Mouse (Mus musculus): ENCODE results near the gene Gm10065. TPM values are rescaled to one million over a fixed set of nuclear protein-coding genes. Genes with fewer than 3 reads are reported as not detected.
A peak's percentile ranks its signal among the peaks of the same experiment; 100 is the strongest.
"Not testable (repeated sequence)": the region's sequence is repeated elsewhere in the genome, so short reads cannot be mapped to it uniquely, and the experiment has no call there.

Gm10065 gene
- not detected in 2 replicates for polyA plus RNA-seq (2014; fragmentation: Nextera tagmentation; extraction: Ambion mirVana)

DNA sequence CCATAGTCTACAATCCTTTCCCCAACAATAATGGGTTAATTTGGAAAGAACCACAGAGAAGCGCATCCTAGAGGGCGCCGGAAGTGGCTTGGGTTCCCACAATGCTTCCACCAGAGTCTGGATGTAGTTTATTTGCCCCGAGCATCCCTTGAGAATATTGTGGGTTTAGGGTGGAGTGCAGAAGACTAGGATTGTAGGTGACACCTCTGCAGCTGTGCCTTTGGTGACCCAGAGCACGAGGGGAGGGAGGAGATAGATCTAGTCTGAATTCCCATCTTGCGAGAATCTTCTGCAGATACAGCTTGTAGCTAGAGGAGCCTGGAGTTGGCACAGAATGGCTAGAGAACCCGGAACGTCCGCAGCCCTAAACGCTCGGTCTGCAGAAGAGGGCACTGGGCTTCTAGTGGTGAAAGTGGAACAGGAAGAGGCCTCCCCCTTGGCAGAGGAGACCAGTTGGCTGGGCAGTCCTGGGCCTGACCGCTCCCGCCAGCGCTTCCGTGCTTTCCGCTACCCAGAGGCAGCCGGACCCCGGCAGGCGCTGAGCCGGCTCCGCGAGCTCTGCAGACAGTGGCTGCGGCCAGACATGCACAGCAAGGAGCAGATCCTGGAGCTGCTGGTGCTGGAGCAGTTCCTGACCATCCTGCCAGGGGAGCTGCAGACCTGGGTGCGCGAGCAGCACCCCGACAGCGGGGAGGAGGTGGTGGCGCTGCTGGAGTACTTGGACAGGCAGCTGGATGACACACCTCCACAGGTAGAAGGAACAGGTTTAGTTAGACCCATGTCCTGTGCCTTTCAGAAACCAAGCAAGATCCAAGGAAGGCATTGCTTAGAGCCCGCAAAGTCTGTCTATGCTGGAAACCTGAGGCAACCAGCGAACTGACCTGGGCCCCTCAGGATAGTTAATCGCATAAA lies at the start of gene Gm10065, which contains the start of gene Zkscan4:
Gm10065 (minus strand) TSS at position 683 of the 912 bp plus-strand sequence.
Zkscan4 (plus strand) TSS at position 149 of the 912 bp plus-strand sequence.
- peak within 1 kb of the TSS; percentile 62 for H3K4me3 ChIP-seq (ENCODE audit: low read depth, low read length)
- not testable (repeated sequence) for H3K36me3 ChIP-seq (ENCODE audit: control insufficient read depth, insufficient read depth, low read length); H3K27me3 ChIP-seq (replicated peaks; ENCODE audit: control insufficient read depth, insufficient read depth, low read length); H3K4me1 ChIP-seq (ENCODE audit: control insufficient read depth, insufficient read depth, low read length); H3K9me3 ChIP-seq (ENCODE audit: control insufficient read depth, low read length)
- peak within 1 kb of the TSS; percentile 70 for H3K27ac ChIP-seq (replicated peaks; ENCODE audit: low read depth, low read length)
- ATAC-seq (ENCODE audit: low read depth) (peak; percentile 83), DNase-seq (ENCODE audit: low spot score) (peak; percentile 89)
- peak within 1 kb of the TSS; percentile 68 for H3K9ac ChIP-seq (ENCODE audit: low read depth, low read length)
- H3K4me2 ChIP-seq (ENCODE audit: low read depth, low read length), result peak within 1 kb of the TSS; percentile 65
- whole genome bisulfite sequencing, result 2% methylated on average over 19 of the region's 31 CpGs

DNA sequence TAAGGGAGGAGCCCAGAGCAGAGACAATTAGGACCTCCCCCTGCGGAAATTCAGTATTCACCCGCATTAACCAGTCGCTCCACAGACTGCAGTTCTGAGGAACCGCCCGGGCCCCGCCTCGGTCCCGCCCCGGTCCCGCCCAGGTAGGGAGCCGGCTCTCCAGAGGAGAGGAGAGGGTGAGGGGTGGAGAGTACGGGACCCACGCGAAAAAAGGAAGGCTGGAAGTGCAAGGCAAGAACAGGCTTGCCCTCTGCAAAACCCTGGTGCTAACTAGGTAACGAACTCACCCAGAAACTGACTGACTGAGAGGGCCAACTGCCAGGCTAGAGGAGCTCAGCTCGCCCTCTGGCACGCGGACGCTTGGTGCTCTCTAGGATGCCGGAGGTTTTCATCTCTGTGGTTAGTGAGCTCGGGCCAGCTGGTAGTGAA lies 27.0 kb upstream of the Gm10065 start:
- Histone ChIP-seq H3K4me2 (ENCODE audit: low read depth, low read length) (peak overlapping the region; percentile 63), H3K9ac (ENCODE audit: low read depth, low read length) (peak overlapping the region; percentile 67), H3K36me3 (ENCODE audit: control insufficient read depth, insufficient read depth, low read length) (no peaks in the 10 kb centered on the region), H3K4me1 (ENCODE audit: control insufficient read depth, insufficient read depth, low read length) (no peaks in the 10 kb centered on the region), H3K9me3 (ENCODE audit: control insufficient read depth, low read length) (no peaks in the 10 kb centered on the region), H3K27ac (replicated peaks; ENCODE audit: low read depth, low read length) (peak overlapping the region; percentile 88), H3K4me3 (ENCODE audit: low read depth, low read length) (peak overlapping the region; percentile 61), H3K27me3 (replicated peaks; ENCODE audit: control insufficient read depth, insufficient read depth, low read length) (no peaks in the 10 kb centered on the region)
- WGBS, result under 1% methylated on average over 21 of the region's 21 CpGs
- DNase-seq (ENCODE audit: low spot score) (peak; percentile 96), ATAC-seq (ENCODE audit: low read depth) (peak; percentile 100)

GRCm38 (mm10) chr13:21502296-21502695 lies 23.1 kb upstream of the Gm10065 start:
- Histone ChIP-seq H3K9ac (ENCODE audit: low read depth, low read length) (no peak overlapping the region), H3K4me2 (ENCODE audit: low read depth, low read length) (no peak overlapping the region), H3K36me3 (ENCODE audit: control insufficient read depth, insufficient read depth, low read length) (no peaks in the 10 kb centered on the region), H3K9me3 (ENCODE audit: control insufficient read depth, low read length) (no peaks in the 10 kb centered on the region), H3K4me3 (ENCODE audit: low read depth, low read length) (no peak overlapping the region), H3K4me1 (ENCODE audit: control insufficient read depth, insufficient read depth, low read length) (no peaks in the 10 kb centered on the region), H3K27me3 (replicated peaks; ENCODE audit: control insufficient read depth, insufficient read depth, low read length) (no peaks in the 10 kb centered on the region), H3K27ac (replicated peaks; ENCODE audit: low read depth, low read length) (no peak overlapping the region)
- DNase-seq (ENCODE audit: low spot score), result no peak
- no peak for ATAC-seq (ENCODE audit: low read depth)
- WGBS, result 86% methylated on average over 5 of the region's 5 CpGs

DNA sequence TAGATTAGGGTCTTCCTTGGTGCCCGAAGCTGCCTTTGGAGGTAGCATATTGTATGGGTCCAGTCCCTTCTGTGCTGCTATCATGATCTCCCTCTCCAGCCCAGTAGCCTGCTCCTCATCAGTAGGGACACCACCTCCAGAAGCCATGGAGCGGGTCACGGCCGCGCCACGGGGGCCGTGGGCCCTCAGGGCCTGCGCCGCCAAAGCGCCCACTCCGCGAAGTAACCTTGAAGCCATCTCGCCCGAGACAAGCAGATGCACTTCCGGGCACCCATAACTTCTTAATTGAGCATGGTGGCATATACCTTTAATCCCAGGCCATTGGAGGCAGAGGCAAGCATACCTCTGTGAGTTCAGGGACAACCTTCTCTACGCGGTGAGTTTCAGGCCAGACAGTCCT lies 21.9 kb upstream of the Gm10065 start, which contains the start of gene Gm11273:
Gm11273 (minus strand) TSS at position 237 of the 400 bp plus-strand sequence.
- not testable (repeated sequence) for H3K4me3 ChIP-seq (ENCODE audit: low read depth, low read length); H3K27me3 ChIP-seq (replicated peaks; ENCODE audit: control insufficient read depth, insufficient read depth, low read length); H3K4me1 ChIP-seq (ENCODE audit: control insufficient read depth, insufficient read depth, low read length); H3K9ac ChIP-seq (ENCODE audit: low read depth, low read length); H3K27ac ChIP-seq (replicated peaks; ENCODE audit: low read depth, low read length); DNase-seq (ENCODE audit: low spot score); H3K36me3 ChIP-seq (ENCODE audit: control insufficient read depth, insufficient read depth, low read length); H3K4me2 ChIP-seq (ENCODE audit: low read depth, low read length); ATAC-seq (ENCODE audit: low read depth); H3K9me3 ChIP-seq (ENCODE audit: control insufficient read depth, low read length)
- 96% methylated on average over 17 of the region's 17 CpGs for WGBS

- H3K9ac ChIP-seq (ENCODE audit: low read depth, low read length), result no peak within 1 kb of the TSS
- H3K4me3 ChIP-seq (ENCODE audit: low read depth, low read length), result no peak within 1 kb of the TSS
- H3K4me1 ChIP-seq (ENCODE audit: control insufficient read depth, insufficient read depth, low read length), result no peaks in the 10 kb centered on the region
- H3K27ac ChIP-seq (replicated peaks; ENCODE audit: low read depth, low read length), result no peak within 1 kb of the TSS
- WGBS, result 92% methylated on average over 16 of the region's 21 CpGs
- H3K4me2 ChIP-seq (ENCODE audit: low read depth, low read length), result no peak within 1 kb of the TSS
- H3K9me3 ChIP-seq (ENCODE audit: control insufficient read depth, low read length), result no peaks in the 10 kb centered on the region
- DNase-seq (ENCODE audit: low spot score) (no peak), ATAC-seq (ENCODE audit: low read depth) (no peak)
- H3K36me3 ChIP-seq (ENCODE audit: control insufficient read depth, insufficient read depth, low read length), result no peaks in the 10 kb centered on the region
- no peaks in the 10 kb centered on the region for H3K27me3 ChIP-seq (replicated peaks; ENCODE audit: control insufficient read depth, insufficient read depth, low read length)
Observed at GRCm38 (mm10) chr13:21495080-21495479, 15.8 kb upstream of the Gm10065 start, which contains the start of gene AK157302. TSS of gene AK157302 (plus strand) at chr13:21495223.

- WGBS, result 93% methylated on average over 5 of the region's 5 CpGs
- Histone ChIP-seq H3K9ac (ENCODE audit: low read depth, low read length) (no peak overlapping the region), H3K27ac (replicated peaks; ENCODE audit: low read depth, low read length) (no peak overlapping the region), H3K27me3 (replicated peaks; ENCODE audit: control insufficient read depth, insufficient read depth, low read length) (no peaks in the 10 kb centered on the region), H3K36me3 (ENCODE audit: control insufficient read depth, insufficient read depth, low read length) (no peaks in the 10 kb centered on the region), H3K4me3 (ENCODE audit: low read depth, low read length) (no peak overlapping the region), H3K4me2 (ENCODE audit: low read depth, low read length) (no peak overlapping the region), H3K9me3 (ENCODE audit: control insufficient read depth, low read length) (no peaks in the 10 kb centered on the region), H3K4me1 (ENCODE audit: control insufficient read depth, insufficient read depth, low read length) (no peaks in the 10 kb centered on the region)
- ATAC-seq (ENCODE audit: low read depth) (no peak), DNase-seq (ENCODE audit: low spot score) (no peak)
Observed at GRCm38 (mm10) chr13:21492847-21493246, 13.6 kb upstream of the Gm10065 start.

DNA sequence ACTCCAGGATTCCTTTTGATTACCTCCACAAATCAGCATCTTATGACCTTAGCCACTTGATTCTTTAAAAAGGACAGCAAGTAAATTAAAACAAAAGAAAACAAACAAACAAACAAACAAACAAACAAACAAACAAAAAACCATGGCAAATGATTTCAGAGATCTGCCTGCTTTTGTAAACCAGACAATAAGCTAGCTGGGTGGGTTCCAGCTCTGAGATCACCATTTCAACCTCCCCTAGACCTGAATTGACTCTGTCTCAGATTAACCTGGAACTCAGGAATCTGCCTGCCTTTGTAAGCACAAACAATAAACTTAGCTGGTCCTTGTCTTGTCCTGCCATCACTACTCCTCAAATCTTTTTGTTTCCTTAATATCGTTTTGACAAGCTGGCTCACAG lies 7.6 kb upstream of the Gm10065 start:
- Histone ChIP-seq H3K27me3 (replicated peaks; ENCODE audit: control insufficient read depth, insufficient read depth, low read length) (no peaks in the 10 kb centered on the region), H3K4me1 (ENCODE audit: control insufficient read depth, insufficient read depth, low read length) (no peaks in the 10 kb centered on the region), H3K36me3 (ENCODE audit: control insufficient read depth, insufficient read depth, low read length) (peaks cover 15% of the 10 kb centered on the region; the same call in 1 of the 2 replicates), H3K9me3 (ENCODE audit: control insufficient read depth, low read length) (peaks cover 4% of the 10 kb centered on the region; the same call in 1 of the 2 replicates), H3K27ac (replicated peaks; ENCODE audit: low read depth, low read length) (no peak overlapping the region), H3K4me2 (ENCODE audit: low read depth, low read length) (no peak overlapping the region), H3K9ac (ENCODE audit: low read depth, low read length) (no peak overlapping the region), H3K4me3 (ENCODE audit: low read depth, low read length) (no peak overlapping the region)
- ATAC-seq (ENCODE audit: low read depth) (no peak), DNase-seq (ENCODE audit: low spot score) (no peak)
- 89% methylated on average over 1 of the region's 1 CpGs for WGBS

DNA sequence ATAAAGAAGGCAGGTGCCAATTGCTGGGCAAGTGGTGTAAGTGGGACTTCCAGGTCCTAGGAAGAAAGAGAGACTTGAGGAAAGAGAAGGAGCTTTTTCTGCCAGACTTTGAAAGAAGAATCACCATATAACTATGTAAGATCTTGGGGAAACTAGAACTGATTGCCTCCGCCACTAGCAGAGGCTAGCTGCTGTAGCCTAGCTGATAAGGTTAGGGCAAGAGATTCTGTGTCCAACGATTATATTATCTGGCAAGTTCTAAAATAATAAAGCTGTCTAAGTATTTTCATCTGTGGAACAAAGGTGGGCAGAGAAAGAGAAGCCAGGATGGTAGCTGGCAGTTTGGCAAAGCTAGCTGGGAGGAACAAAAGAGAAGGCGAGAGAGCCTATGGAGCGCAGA lies 6.8 kb downstream of the Gm10065 start:
- no peak overlapping the region for H3K4me3 ChIP-seq (ENCODE audit: low read depth, low read length)
- H3K9me3 ChIP-seq (ENCODE audit: control insufficient read depth, low read length), result no peaks in the 10 kb centered on the region
- no peaks in the 10 kb centered on the region for H3K4me1 ChIP-seq (ENCODE audit: control insufficient read depth, insufficient read depth, low read length)
- peaks cover 5% of the 10 kb centered on the region; the same call in 1 of the 2 replicates for H3K27me3 ChIP-seq (replicated peaks; ENCODE audit: control insufficient read depth, insufficient read depth, low read length)
- no peak overlapping the region for H3K4me2 ChIP-seq (ENCODE audit: low read depth, low read length)
- H3K36me3 ChIP-seq (ENCODE audit: control insufficient read depth, insufficient read depth, low read length), result no peaks in the 10 kb centered on the region
- H3K9ac ChIP-seq (ENCODE audit: low read depth, low read length), result no peak overlapping the region
- H3K27ac ChIP-seq (replicated peaks; ENCODE audit: low read depth, low read length), result no peak overlapping the region
- 34% methylated on average over 4 of the region's 4 CpGs for WGBS
- DNase-seq (ENCODE audit: low spot score) (no peak), ATAC-seq (ENCODE audit: low read depth) (no peak)

All from embryonic facial prominence, embryonic 14.5 days (tissue).